Mouse (Mus musculus): Measurements from ENCODE around the gene Sec14l3. TPM values are rescaled to one million over a fixed set of nuclear protein-coding genes. Genes with fewer than 3 reads are reported as not detected.

Sec14l3 gene
- total RNA-seq, 1 experiment from 2014 or later = 0.56 TPM

Other genes with a start within 250 kb of the Sec14l3 start
- 1.9 and 2.1 TPM in 2 replicates for gene Osbp2, start 200.9 kb upstream of the Sec14l3 start, total RNA-seq (2021)
- gene 4921536K21Rik, start 169.7 kb upstream of the Sec14l3 start, total RNA-seq (2021) = 0.59 and 0.83 TPM in 2 replicates
- 4.3 and 5.2 TPM in 2 replicates for gene Dusp18, start 169.6 kb upstream of the Sec14l3 start, total RNA-seq (2021)
- 3.4 and 5.4 TPM in 2 replicates for gene Slc35e4, start 150.2 kb upstream of the Sec14l3 start, total RNA-seq (2021)
- gene Tcn2, start 132.7 kb upstream of the Sec14l3 start, total RNA-seq (2021) = 107 and 112 TPM in 2 replicates
- 58.4 and 71.3 TPM in 2 replicates for gene Pes1, start 100.9 kb upstream of the Sec14l3 start, total RNA-seq (2021)
- not detected in 2 replicates for gene 4930556J24Rik, start 88.1 kb upstream of the Sec14l3 start, total RNA-seq (2021)
- 0.48 and 0.53 TPM in 2 replicates for gene Gal3st1, start 81.2 kb upstream of the Sec14l3 start, total RNA-seq (2021)
- gene Sec14l4, start 33.4 kb upstream of the Sec14l3 start, total RNA-seq (2021) = 6.3 and 15.4 TPM in 2 replicates
- 25.6 and 27.3 TPM in 2 replicates for gene Mtfp1, start 30.6 kb downstream of the Sec14l3 start, total RNA-seq (2021)
- 3.6 and 27.0 TPM in 2 replicates for gene Sec14l2, start 58.6 kb downstream of the Sec14l3 start, total RNA-seq (2021)
- gene Rnf215, start 70.4 kb downstream of the Sec14l3 start, total RNA-seq (2021) = 17.2 and 25.2 TPM in 2 replicates
- 8.7 and 11.5 TPM in 2 replicates for gene Ccdc157, start 95.5 kb downstream of the Sec14l3 start, total RNA-seq (2021)
- 43.7 and 49.8 TPM in 2 replicates for gene Sf3a1, start 95.5 kb downstream of the Sec14l3 start, total RNA-seq (2021)
- 15.6 and 18.2 TPM in 2 replicates for gene Tbc1d10a, start 121.9 kb downstream of the Sec14l3 start, total RNA-seq (2021)
- 6.1 and 8.5 TPM in 2 replicates for gene Castor1, start 153.4 kb downstream of the Sec14l3 start, total RNA-seq (2021)
- 0.41 TPM in 1 of 2 replicates, not detected in the other for gene Osm, start 171.6 kb downstream of the Sec14l3 start, total RNA-seq (2021)
- 0.44 and 0.90 TPM in 2 replicates for gene Lif, start 192.7 kb downstream of the Sec14l3 start, total RNA-seq (2021)